ENCODE assay signal across 18 mouse cellular contexts in genomic region chr7:114232982-114233381, GRCm38 (mm10). TPM values are rescaled to one million over a fixed set of nuclear protein-coding genes. Genes with fewer than 3 reads are reported as not detected.
DNase-seq lines count a peak whose midpoint lies in the region; ATAC-seq and TF ChIP-seq lines count a peak whose summit lies in the region.
"Had no signal": no experiment of that assay in that cellular context is flagged by ENCODE, and none has a peak within 500 bp of the region (broad histone marks: within the 10 kb centered on the region; RNA-seq: fewer than 3 reads in every experiment).

No protein-coding gene starts in this region.

- no peak overlapping the region for H3K4me3 ChIP-seq in liver, postnatal 0 days (ENCODE audit: low read depth, low read length)
- no peak overlapping the region for H3K4me3 ChIP-seq in liver, embryonic 12.5 days
- no peak overlapping the region for H3K4me3 ChIP-seq in E14TG2a.4 (replicated peaks; ENCODE audit: low read length)
- H3K4me3 ChIP-seq in stomach, postnatal 0 days (ENCODE audit: low read depth, low read length) = no peak overlapping the region
- no peak overlapping the region for H3K4me3 ChIP-seq in hindbrain, embryonic 11.5 days (ENCODE audit: low read depth, low read length)
- H3K4me3 ChIP-seq: hindbrain, embryonic 12.5 days; midbrain, embryonic 15.5 days; myocyte; stomach, embryonic 15.5 days had no signal

- no peak for DNase-seq in liver, postnatal 0 days
- no peak for DNase-seq in stomach, postnatal 0 days (ENCODE audit: low spot score)
- DNase-seq in hindbrain, embryonic 11.5 days (ENCODE audit: low spot score) = no peak
- no peak for DNase-seq in cerebellum, adult 9-10 months
- DNase-seq: adrenal gland, postnatal 10 days; cerebellum, adult 11 months; cerebellum, postnatal 25 days; embryo, embryonic 11 days; gastrocnemius, postnatal 25 days; thymus, adult 2 months had no signal

- ATAC-seq in liver, postnatal 0 days = no peak
- no peak for ATAC-seq in liver, embryonic 12.5 days
- peak; percentile 45 for ATAC-seq in activated CD4-positive, CD25-positive, alpha-beta regulatory T cell, adult 4 months
- ATAC-seq in stomach, postnatal 0 days (ENCODE audit: low FRiP score, low TSS enrichment) = no peak
- no peak for ATAC-seq in hindbrain, embryonic 11.5 days (ENCODE audit: low FRiP score)
- ATAC-seq: forebrain, embryonic 16.5 days; midbrain, embryonic 15.5 days had no signal

- WGBS in liver, postnatal 0 days (ENCODE audit: insufficient replicate concordance) = 81% methylated on average over 7 of the region's 7 CpGs
- WGBS in liver, embryonic 12.5 days (ENCODE audit: insufficient replicate concordance) = 91% methylated on average over 7 of the region's 7 CpGs
- 84% methylated on average over 7 of the region's 7 CpGs for WGBS in stomach, postnatal 0 days
- WGBS in hindbrain, embryonic 11.5 days = 92% methylated on average over 7 of the region's 7 CpGs

- H3K9ac ChIP-seq in liver, postnatal 0 days (replicated peaks) = no peak overlapping the region
- H3K9ac ChIP-seq in liver, embryonic 12.5 days = no peak overlapping the region
- no peak overlapping the region for H3K9ac ChIP-seq in stomach, postnatal 0 days (ENCODE audit: low read length)
- H3K9ac ChIP-seq in hindbrain, embryonic 11.5 days (ENCODE audit: low read depth, low read length) = no peak overlapping the region
- H3K9ac ChIP-seq: hindbrain, embryonic 12.5 days; midbrain, embryonic 15.5 days; stomach, embryonic 15.5 days had no signal

- H3K27me3 ChIP-seq in liver, postnatal 0 days (ENCODE audit: insufficient read depth, low read length) = no peaks in the 10 kb centered on the region
- H3K27me3 ChIP-seq in liver, embryonic 12.5 days (replicated peaks) = no peaks in the 10 kb centered on the region
- no peaks in the 10 kb centered on the region for H3K27me3 ChIP-seq in E14TG2a.4 (ENCODE audit: insufficient read depth, low read length)
- no peaks in the 10 kb centered on the region for H3K27me3 ChIP-seq in stomach, postnatal 0 days (ENCODE audit: control insufficient read depth, insufficient read depth, low read length)
- no peaks in the 10 kb centered on the region for H3K27me3 ChIP-seq in hindbrain, embryonic 11.5 days (ENCODE audit: control insufficient read depth, insufficient read depth, low read length)
- H3K27me3 ChIP-seq: hindbrain, embryonic 12.5 days; midbrain, embryonic 15.5 days; stomach, embryonic 15.5 days had no signal

- no peak overlapping the region for H3K27ac ChIP-seq in liver, postnatal 0 days (ENCODE audit: low read depth)
- H3K27ac ChIP-seq in liver, embryonic 12.5 days = no peak overlapping the region
- H3K27ac ChIP-seq in stomach, postnatal 0 days (replicated peaks) = no peak overlapping the region
- H3K27ac ChIP-seq in hindbrain, embryonic 11.5 days (ENCODE audit: low read depth, low read length) = no peak overlapping the region
- H3K27ac ChIP-seq: hindbrain, embryonic 12.5 days; midbrain, embryonic 15.5 days; stomach, embryonic 15.5 days had no signal

- no peaks in the 10 kb centered on the region for H3K4me1 ChIP-seq in liver, postnatal 0 days (ENCODE audit: insufficient read depth)
- H3K4me1 ChIP-seq in liver, embryonic 12.5 days = no peaks in the 10 kb centered on the region
- H3K4me1 ChIP-seq in E14TG2a.4 (replicated peaks; ENCODE audit: low read depth, low read length) = peaks cover 12% of the 10 kb centered on the region
- H3K4me1 ChIP-seq in stomach, postnatal 0 days (replicated peaks; ENCODE audit: control insufficient read depth, insufficient read depth) = no peaks in the 10 kb centered on the region
- H3K4me1 ChIP-seq in hindbrain, embryonic 11.5 days (replicated peaks; ENCODE audit: control insufficient read depth, insufficient read depth, low read length) = no peaks in the 10 kb centered on the region
- H3K4me1 ChIP-seq: hindbrain, embryonic 12.5 days; midbrain, embryonic 15.5 days; stomach, embryonic 15.5 days had no signal

- peaks cover 59% of the 10 kb centered on the region for H3K36me3 ChIP-seq in liver, postnatal 0 days (replicated peaks; ENCODE audit: insufficient read depth, low read length)
- H3K36me3 ChIP-seq in liver, embryonic 12.5 days = peaks cover 79% of the 10 kb centered on the region
- peaks cover 68% of the 10 kb centered on the region for H3K36me3 ChIP-seq in E14TG2a.4 (ENCODE audit: insufficient read depth, low read length)
- H3K36me3 ChIP-seq in stomach, postnatal 0 days (ENCODE audit: control insufficient read depth, insufficient read depth, low read length) = peaks cover 19% of the 10 kb centered on the region
- H3K36me3 ChIP-seq in hindbrain, embryonic 11.5 days (ENCODE audit: control insufficient read depth, insufficient read depth, low read length) = peaks cover 9% of the 10 kb centered on the region; the same call in 1 of the 2 replicates

- no peaks in the 10 kb centered on the region for H3K9me3 ChIP-seq in liver, postnatal 0 days (ENCODE audit: low read length)
- no peaks in the 10 kb centered on the region for H3K9me3 ChIP-seq in liver, embryonic 12.5 days (replicated peaks)
- no peaks in the 10 kb centered on the region for H3K9me3 ChIP-seq in E14TG2a.4 (ENCODE audit: low read length)
- no peaks in the 10 kb centered on the region for H3K9me3 ChIP-seq in stomach, postnatal 0 days (ENCODE audit: control insufficient read depth, low read length)
- no peaks in the 10 kb centered on the region for H3K9me3 ChIP-seq in hindbrain, embryonic 11.5 days (ENCODE audit: control insufficient read depth, low read length)
- H3K9me3 ChIP-seq: hindbrain, embryonic 12.5 days; midbrain, embryonic 15.5 days; stomach, embryonic 15.5 days had no signal

- no peak overlapping the region for H3K4me2 ChIP-seq in liver, postnatal 0 days (ENCODE audit: low read depth, low read length)
- no peak overlapping the region for H3K4me2 ChIP-seq in liver, embryonic 12.5 days
- no peak overlapping the region for H3K4me2 ChIP-seq in stomach, postnatal 0 days (replicated peaks; ENCODE audit: low read depth)
- H3K4me2 ChIP-seq in hindbrain, embryonic 11.5 days (replicated peaks; ENCODE audit: low read depth, low read length) = no peak overlapping the region
- H3K4me2 ChIP-seq: hindbrain, embryonic 12.5 days; midbrain, embryonic 15.5 days; stomach, embryonic 15.5 days had no signal

- no peak for TF ChIP-seq EP300 in liver, postnatal 0 days (IDR thresholded peaks at IDR 0.05; ENCODE audit: low read depth)
- no peak for TF ChIP-seq EP300 in stomach, postnatal 0 days (optimal IDR thresholded peaks at IDR 0.05)

- TF ChIP-seq CTCF in liver, postnatal 0 days (IDR thresholded peaks at IDR 0.05; ENCODE audit: low read depth) = 0 out of 2 replicates have a peak, but pooled peaks have one; percentile 20
- TF ChIP-seq CTCF in E14TG2a.4 (conservative IDR thresholded peaks at IDR 0.05; ENCODE audit: low read length) = peak; percentile 17; the same call in 1 of the 2 replicates
- TF ChIP-seq CTCF in stomach, postnatal 0 days (IDR thresholded peaks at IDR 0.05; ENCODE audit: low read depth) = peak; percentile 39

RNA-seq across cellular contexts. Expression of gene Copb1, which starts 21.5 kb away (rescaled TPM):
- 51.4 and 53.2 TPM in 2 replicates for polyA plus RNA-seq in liver, postnatal 0 days (2015; fragmentation: Nextera tagmentation; extraction: Ambion mirVana)
- polyA plus RNA-seq in liver, embryonic 12.5 days (2016; fragmentation: Nextera tagmentation; extraction: Ambion mirVana) = 63.4 and 64.4 TPM in 2 replicates
- polyA plus RNA-seq in activated CD4-positive, CD25-positive, alpha-beta regulatory T cell, adult 4 months (2017; shearing (Covaris generic)) = 100 to 1,000 TPM; 114 to 121 TPM
- 82.6 and 83.7 TPM in 2 replicates for polyA plus RNA-seq in stomach, postnatal 0 days (2015; fragmentation: Nextera tagmentation; extraction: Ambion mirVana)
- 122 and 127 TPM in 2 replicates for polyA plus RNA-seq in hindbrain, embryonic 11.5 days (2014; fragmentation: Nextera tagmentation; extraction: Ambion mirVana)

RNA-seq across cellular contexts. Expression of gene Psma1, which starts 42.9 kb away (rescaled TPM):
- 163 and 170 TPM in 2 replicates for polyA plus RNA-seq in liver, postnatal 0 days (2015; fragmentation: Nextera tagmentation; extraction: Ambion mirVana)
- polyA plus RNA-seq in liver, embryonic 12.5 days (2016; fragmentation: Nextera tagmentation; extraction: Ambion mirVana) = 336 and 348 TPM in 2 replicates
- 100 to 1,000 TPM; 277 to 308 TPM for polyA plus RNA-seq in activated CD4-positive, CD25-positive, alpha-beta regulatory T cell, adult 4 months (2017; shearing (Covaris generic))
- polyA plus RNA-seq in stomach, postnatal 0 days (2015; fragmentation: Nextera tagmentation; extraction: Ambion mirVana) = 242 and 249 TPM in 2 replicates
- polyA plus RNA-seq in hindbrain, embryonic 11.5 days (2014; fragmentation: Nextera tagmentation; extraction: Ambion mirVana) = 476 and 479 TPM in 2 replicates
